Mouse (Mus musculus) cortical plate, adult 2 months (tissue): ENCODE data around the gene Tmem119. TPM values are rescaled to one million over a fixed set of nuclear protein-coding genes. Genes with fewer than 3 reads are reported as not detected.
A peak's percentile ranks its signal among the peaks of the same experiment; 100 is the strongest.
"Not testable (repeated sequence)": the region's sequence is repeated elsewhere in the genome, so short reads cannot be mapped to it uniquely, and the experiment has no call there.

ENCODE experiments used
- H3K27ac ChIP-seq: fragments of 200-500 bp; 2 replicates; pipeline ENCODE4 v1.5.1; 2012; ENCODE audit warnings: low read length, control low read depth, inconsistent platforms; ENCODE audit not compliant: insufficient read depth
- H3K4me1 ChIP-seq: fragments of 200-500 bp; 2 replicates; pipeline ENCODE4 v1.6.1; 2011; ENCODE audit warnings: low read length; ENCODE audit not compliant: control insufficient read depth, insufficient read depth
- H3K4me3 ChIP-seq: fragments of 200-500 bp; 2 replicates; pipeline ENCODE4 v1.5.1; 2011; ENCODE audit warnings: mild to moderate bottlenecking, low read length, control low read depth; ENCODE audit not compliant: insufficient read depth
- CTCF ChIP-seq: fragments of 200-500 bp; IDR thresholded peaks from 2 replicates; pipeline ENCODE4 v1.5.1; 2011; ENCODE audit warnings: mild to moderate bottlenecking, control low read depth, low read length; ENCODE audit not compliant: insufficient read depth; ENCODE audit errors: extremely low read depth
- POLR2A ChIP-seq: fragments of 200-500 bp; IDR thresholded peaks from 2 replicates; pipeline ENCODE4 v1.6.1; 2011; ENCODE audit warnings: mild to moderate bottlenecking, low read length, control low read depth; ENCODE audit not compliant: insufficient read depth; ENCODE audit errors: extremely low read depth
- polyA plus RNA-seq: library from polyadenylated mRNA; depleted of rRNA; stranded (reverse); fragments of >200 nt; gene quantifications from 2 replicates; pipeline ENCODE4 v1.2.3, GENCODE M21; 2012

Tmem119 gene
- polyA plus RNA-seq, 1 experiment, result 25.4 TPM

GRCm38 (mm10) chr5:113824228-113824627, 23.9 kb upstream of the Tmem119 start:
- H3K4me1 ChIP-seq, result no peaks in the 10 kb centered on the region
- no peak overlapping the region for H3K4me3 ChIP-seq
- TF ChIP-seq POLR2A (no peak), CTCF (no peak)
- H3K27ac ChIP-seq, result no peak overlapping the region

- TF ChIP-seq CTCF (no peak), POLR2A (no peak)
- no peak overlapping the region for H3K4me3 ChIP-seq
- H3K27ac ChIP-seq, result no peak overlapping the region
- H3K4me1 ChIP-seq, result no peaks in the 10 kb centered on the region
Observed at GRCm38 (mm10) chr5:113818572-113818971, 18.3 kb upstream of the Tmem119 start.

- TF ChIP-seq CTCF (peak; percentile 63), POLR2A (no peak)
- H3K4me1 ChIP-seq, result no peaks in the 10 kb centered on the region
- H3K4me3 ChIP-seq, result no peak overlapping the region
- H3K27ac ChIP-seq, result no peak overlapping the region
Observed at GRCm38 (mm10) chr5:113815638-113816152, 15.4 kb upstream of the Tmem119 start.

- Histone ChIP-seq H3K27ac (no peak overlapping the region), H3K4me3 (no peak overlapping the region), H3K4me1 (no peaks in the 10 kb centered on the region)
- TF ChIP-seq CTCF (no peak), POLR2A (no peak)
Observed at GRCm38 (mm10) chr5:113815041-113815389, 14.7 kb upstream of the Tmem119 start.

- no peak overlapping the region for H3K4me3 ChIP-seq
- TF ChIP-seq CTCF (no peak), POLR2A (no peak)
- H3K27ac ChIP-seq, result no peak overlapping the region
- no peaks in the 10 kb centered on the region for H3K4me1 ChIP-seq
Observed at GRCm38 (mm10) chr5:113814111-113815040, 14.1 kb upstream of the Tmem119 start.

GRCm38 (mm10) chr5:113813608-113814007, 13.3 kb upstream of the Tmem119 start:
- Histone ChIP-seq H3K27ac (no peak overlapping the region), H3K4me3 (no peak overlapping the region), H3K4me1 (no peaks in the 10 kb centered on the region)
- no peak for TF ChIP-seq CTCF
- TF ChIP-seq POLR2A, result no peak

GRCm38 (mm10) chr5:113812638-113813037, 12.3 kb upstream of the Tmem119 start:
- no peak for TF ChIP-seq CTCF
- TF ChIP-seq POLR2A, result no peak
- no peaks in the 10 kb centered on the region for H3K4me1 ChIP-seq
- no peak overlapping the region for H3K27ac ChIP-seq
- no peak overlapping the region for H3K4me3 ChIP-seq

- H3K4me3 ChIP-seq, H3K27ac ChIP-seq, H3K4me1 ChIP-seq: not testable (repeated sequence)
Observed at GRCm38 (mm10) chr5:113811824-113812420, 11.6 kb upstream of the Tmem119 start.

GRCm38 (mm10) chr5:113810111-113810510, 9.8 kb upstream of the Tmem119 start:
- no peak overlapping the region for H3K4me3 ChIP-seq
- no peak for TF ChIP-seq CTCF
- TF ChIP-seq POLR2A, result no peak
- H3K4me1 ChIP-seq, result no peaks in the 10 kb centered on the region
- no peak overlapping the region for H3K27ac ChIP-seq

- Histone ChIP-seq H3K4me3 (no peak overlapping the region), H3K27ac (no peak overlapping the region), H3K4me1 (no peaks in the 10 kb centered on the region)
- no peak for TF ChIP-seq CTCF
- TF ChIP-seq POLR2A, result no peak
Observed at GRCm38 (mm10) chr5:113808177-113808576, 7.9 kb upstream of the Tmem119 start.
